Mouse (Mus musculus): ENCODE data around the gene Vamp1.
A peak's percentile ranks its signal among the peaks of the same experiment; 100 is the strongest.
"Not testable (repeated sequence)": the region's sequence is repeated elsewhere in the genome, so short reads cannot be mapped to it uniquely, and the experiment has no call there.

The Vamp1 gene

DNA sequence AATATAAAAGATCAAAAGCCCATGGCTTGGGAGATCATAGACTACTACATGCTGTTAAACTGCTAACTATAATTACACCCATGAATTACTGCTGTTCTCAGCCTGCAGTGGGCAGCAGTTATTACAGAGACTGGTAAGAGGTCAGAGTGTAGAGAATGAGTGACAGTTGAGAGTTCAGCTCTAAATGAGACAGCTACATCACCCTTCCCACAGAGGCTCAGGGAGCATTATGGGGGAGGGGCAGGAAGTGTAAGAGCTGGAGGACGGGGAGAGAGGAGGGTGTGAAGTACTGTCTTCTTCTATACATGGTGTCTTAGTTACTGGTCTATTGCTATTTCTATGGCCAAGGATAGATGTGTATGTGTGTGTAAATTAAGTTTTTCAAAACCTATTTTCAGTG is 29.2 kb downstream of the Vamp1 start:
- no peak for DNase-seq (ENCODE audit: low read depth, low spot score)

DNA sequence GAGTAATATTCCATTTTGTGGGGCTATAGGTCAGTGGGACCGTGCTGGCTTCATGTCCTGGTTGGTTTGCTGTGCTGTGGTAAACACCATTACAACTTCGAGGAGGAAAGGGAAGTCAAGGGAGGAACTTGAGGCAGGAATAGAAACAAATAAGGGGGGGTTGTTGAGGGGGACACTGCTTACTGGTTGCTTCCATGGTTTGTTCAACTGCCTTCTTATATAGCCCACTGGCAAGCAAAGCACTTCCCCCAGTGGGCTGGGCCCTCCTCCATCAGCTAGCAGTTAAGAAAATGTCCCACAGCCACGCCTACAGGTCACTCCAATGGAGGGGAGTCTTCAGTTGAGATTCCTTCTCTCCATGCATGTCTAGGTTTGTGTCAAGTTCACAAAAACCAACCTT is 36.9 kb downstream of the Vamp1 start:
- DNase-seq (ENCODE audit: low read depth, low spot score): no peak

- DNase-seq (ENCODE audit: low read depth, low spot score): no peak
Observed at GRCm38 (mm10) chr6:125252711-125253110, 37.4 kb downstream of the Vamp1 start.

- DNase-seq (ENCODE audit: low read depth, low spot score): no peak
Observed at GRCm38 (mm10) chr6:125253863-125254715, 38.7 kb downstream of the Vamp1 start.

DNA sequence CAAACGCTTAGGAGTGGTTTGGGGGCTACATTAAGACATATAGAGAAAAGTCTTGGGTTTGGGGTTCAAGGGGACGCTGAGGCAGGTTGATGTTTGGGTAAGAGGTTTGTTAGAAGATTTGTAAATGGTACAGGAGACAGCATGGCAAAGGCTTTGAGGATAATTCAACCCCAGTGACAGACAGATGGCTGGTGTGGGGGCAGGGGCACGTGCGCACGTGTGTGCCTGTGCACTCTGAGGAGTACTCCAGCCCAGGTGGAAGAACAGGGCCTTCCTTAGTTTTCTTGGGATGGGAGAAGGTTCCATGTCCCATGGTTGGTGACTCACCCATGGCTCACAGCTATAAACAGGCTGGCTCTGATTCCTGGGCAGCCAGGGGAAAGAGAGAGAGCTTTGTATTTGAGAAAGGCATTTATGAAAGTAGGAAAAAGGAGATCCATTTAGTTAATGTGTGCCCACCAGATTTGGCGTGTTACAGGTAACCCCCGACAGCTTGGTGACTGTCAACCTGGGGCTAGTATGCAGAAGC is 40.2 kb downstream of the Vamp1 start:
- DNase-seq (ENCODE audit: low read depth, low spot score): no peak

- DNase-seq (ENCODE audit: low read depth, low spot score): no peak
Observed at GRCm38 (mm10) chr6:125256222-125256966, 41.0 kb downstream of the Vamp1 start.

GRCm38 (mm10) chr6:125260006-125260555 is 44.7 kb downstream of the Vamp1 start:
- no peak for DNase-seq (ENCODE audit: low read depth, low spot score)

GRCm38 (mm10) chr6:125264219-125264618 is 48.9 kb downstream of the Vamp1 start:
- DNase-seq (ENCODE audit: low read depth, low spot score): no peak

DNA sequence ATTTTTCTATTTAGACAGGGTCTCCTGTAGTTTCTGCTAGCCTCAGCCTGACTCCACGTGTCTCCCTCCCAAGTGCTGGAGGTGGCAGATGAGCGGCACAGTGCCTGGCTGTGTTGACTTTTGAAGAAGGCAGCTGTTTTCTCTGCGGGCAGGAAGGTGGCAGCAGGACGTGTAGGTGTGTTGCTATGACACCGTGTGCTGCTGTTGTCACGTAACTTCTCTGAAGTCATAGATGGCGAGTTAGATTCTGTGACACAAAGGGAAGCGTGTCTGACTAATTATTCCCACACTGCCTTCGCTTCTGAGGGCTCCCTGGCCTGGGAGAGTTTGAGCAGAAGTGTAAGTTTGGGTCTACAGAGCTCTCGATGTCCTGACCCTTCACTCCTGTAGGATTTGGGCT is 49.9 kb downstream of the Vamp1 start:
- DNase-seq (ENCODE audit: low read depth, low spot score): no peak

GRCm38 (mm10) chr6:125266091-125266490 is 50.7 kb downstream of the Vamp1 start:
- DNase-seq (ENCODE audit: low read depth, low spot score): no peak

GRCm38 (mm10) chr6:125266600-125266999 is 51.2 kb downstream of the Vamp1 start:
- not testable (repeated sequence) for DNase-seq (ENCODE audit: low read depth, low spot score)

DNA sequence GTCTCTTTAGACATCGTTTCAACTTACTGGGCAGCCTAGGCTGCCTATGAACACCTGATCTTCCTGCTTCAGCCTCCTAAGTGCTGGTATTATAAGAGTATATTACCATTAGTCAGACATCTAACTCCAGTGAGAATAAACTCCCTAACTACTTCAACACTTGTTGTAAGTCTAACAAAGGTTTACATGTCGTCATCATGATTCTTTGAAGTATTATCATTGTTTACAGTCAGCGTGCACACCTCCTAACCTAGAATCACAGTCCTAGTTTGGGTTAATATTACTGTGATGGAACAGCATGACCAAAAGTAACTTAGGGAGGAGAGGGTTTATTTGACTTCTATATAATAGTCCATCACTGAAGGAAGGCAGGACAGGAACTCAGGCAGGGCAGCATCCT is 52.1 kb downstream of the Vamp1 start:
- no peak for DNase-seq (ENCODE audit: low read depth, low spot score)

DNA sequence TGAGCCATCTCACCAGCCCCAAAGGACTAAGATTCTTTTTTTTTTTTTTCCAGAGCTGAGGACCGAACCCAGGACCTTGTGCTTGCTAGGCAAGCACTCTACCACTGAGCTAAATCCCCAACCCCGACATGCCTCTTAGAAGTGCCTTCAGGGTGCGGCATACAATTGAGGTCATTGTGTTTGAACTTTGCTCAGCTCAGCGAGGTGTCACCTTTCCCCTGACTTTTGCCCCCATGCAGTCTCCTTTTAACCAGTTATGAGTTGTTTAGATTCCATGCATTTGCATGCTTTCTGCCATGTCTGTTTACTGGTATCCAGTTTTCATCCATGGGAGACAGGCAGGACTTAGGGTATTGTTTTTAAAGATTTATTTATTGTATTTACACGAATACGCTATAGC is 53.4 kb downstream of the Vamp1 start:
- DNase-seq (ENCODE audit: low read depth, low spot score): no peak

- peak; percentile 83 for DNase-seq (ENCODE audit: low read depth, low spot score)
Observed at GRCm38 (mm10) chr6:125271455-125272227, 56.3 kb downstream of the Vamp1 start.

DNA sequence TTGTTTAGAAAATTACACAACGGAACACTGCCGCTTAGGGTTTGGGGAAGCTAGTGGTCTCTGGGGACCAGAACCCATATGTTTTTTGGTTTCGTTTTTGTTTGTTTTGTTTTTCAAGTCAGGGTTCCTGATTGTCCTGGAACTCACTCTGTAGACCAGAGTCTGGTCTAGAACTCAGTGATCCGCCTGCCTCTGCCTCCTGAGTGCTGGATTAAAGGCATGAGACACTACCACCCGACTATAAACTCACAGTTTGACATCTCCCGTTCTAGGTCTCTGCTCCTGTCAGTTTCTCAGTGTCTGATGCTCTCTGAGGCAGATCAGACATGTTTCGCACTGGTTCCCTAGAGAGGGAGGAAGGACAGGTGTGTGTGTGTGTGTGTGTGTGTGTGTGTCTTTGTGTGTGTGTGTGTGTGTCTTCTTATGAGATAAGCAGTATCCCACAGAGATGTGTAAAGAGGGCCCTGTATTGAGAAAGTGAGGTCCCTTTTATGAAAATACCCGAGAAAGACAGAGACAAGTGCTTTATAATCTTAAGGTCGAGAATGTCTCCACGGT is 57.0 kb downstream of the Vamp1 start:
- DNase-seq (ENCODE audit: low read depth, low spot score): no peak

GRCm38 (mm10) chr6:125274841-125275563 is 59.7 kb downstream of the Vamp1 start:
- DNase-seq (ENCODE audit: low read depth, low spot score): no peak

DNA sequence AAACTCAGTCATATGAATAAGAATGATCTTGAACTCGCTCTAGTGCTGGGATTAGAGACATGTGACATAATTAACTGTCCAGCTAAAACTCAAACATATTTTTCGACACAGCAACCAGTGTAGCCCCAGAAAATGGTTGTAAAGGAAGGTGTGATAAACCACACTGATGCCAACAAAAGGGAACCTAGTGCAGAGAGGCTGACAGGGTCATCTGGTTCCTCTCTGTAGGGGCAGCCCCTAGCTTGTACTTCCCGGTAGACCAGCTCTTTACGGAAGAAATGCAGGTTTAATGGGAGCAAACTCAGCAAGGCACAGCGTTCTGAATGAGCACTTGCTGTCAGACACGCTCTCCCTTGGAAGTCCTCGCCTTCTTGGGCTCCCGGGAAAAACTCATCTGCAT is 64.4 kb downstream of the Vamp1 start:
- DNase-seq (ENCODE audit: low read depth, low spot score): no peak

GRCm38 (mm10) chr6:125282721-125283120 is 67.4 kb downstream of the Vamp1 start:
- not testable (repeated sequence) for DNase-seq (ENCODE audit: low read depth, low spot score)

GRCm38 (mm10) chr6:125284250-125284649 is 68.9 kb downstream of the Vamp1 start:
- no peak for DNase-seq (ENCODE audit: low read depth, low spot score)

GRCm38 (mm10) chr6:125284751-125285150 is 69.4 kb downstream of the Vamp1 start:
- DNase-seq (ENCODE audit: low read depth, low spot score): no peak

- DNase-seq (ENCODE audit: low read depth, low spot score): no peak
Observed at GRCm38 (mm10) chr6:125285890-125286289, 70.5 kb downstream of the Vamp1 start, which contains the start of gene Tuba3a. Tuba3a (minus strand) TSS chr6:125286042.

All from WW6 (cell line).